Mouse (Mus musculus): ENCODE measurements around the gene Slx.
"Not testable (repeated sequence)": the region's sequence is repeated elsewhere in the genome, so short reads cannot be mapped to it uniquely, and the experiment has no call there.

DNA sequence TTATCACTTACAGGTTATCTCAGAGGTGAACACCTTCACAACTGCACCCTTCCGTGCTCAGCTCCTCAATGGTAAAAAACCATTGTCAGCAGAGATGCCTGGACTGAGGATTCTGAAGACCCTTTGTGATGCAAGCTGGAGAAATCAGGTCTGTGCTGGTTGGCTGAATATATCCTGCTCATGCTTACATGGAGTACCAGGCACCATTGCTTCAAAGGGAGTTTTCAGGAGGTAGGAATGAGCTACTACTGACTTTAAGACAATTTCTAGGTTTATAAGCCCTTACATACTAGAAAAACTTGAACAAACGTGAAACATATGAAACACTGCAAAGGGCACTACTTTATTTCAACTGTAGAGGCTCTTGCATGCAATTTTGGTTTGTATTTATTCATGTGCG is at the start of gene Slx:
- TF ChIP-seq CTCF (IDR thresholded peaks at IDR 0.05; ENCODE audit: borderline replicate concordance, extremely low read depth, insufficient read depth, insufficient read length); POLR2A (IDR thresholded peaks at IDR 0.05; ENCODE audit: borderline replicate concordance, extremely low read depth, insufficient read depth, insufficient read length, poor library complexity, severe bottlenecking): not testable (repeated sequence)
